Mouse (Mus musculus): ENCODE measurements around the gene Siah3.
"Not testable (repeated sequence)": the region's sequence is repeated elsewhere in the genome, so short reads cannot be mapped to it uniquely, and the experiment has no call there.

Siah3 gene

GRCm38 (mm10) chr14:75455743-75456421 lies at the start of gene Siah3:
TSS of gene Siah3 (plus strand) at chr14:75455982.
- peak; percentile 54 for DNase-seq (ENCODE audit: low read depth, low spot score)

- DNase-seq (ENCODE audit: low read depth, low spot score) = no peak
These were observed 46.0 kb upstream of the Siah3 start for GRCm38 (mm10) chr14:75409772-75410171.

GRCm38 (mm10) chr14:75410392-75410791 lies 45.4 kb upstream of the Siah3 start:
- DNase-seq (ENCODE audit: low read depth, low spot score) = no peak

- no peak for DNase-seq (ENCODE audit: low read depth, low spot score)
These were observed 37.1 kb upstream of the Siah3 start for GRCm38 (mm10) chr14:75418721-75419120.

- DNase-seq (ENCODE audit: low read depth, low spot score) = no peak
These were observed 35.9 kb upstream of the Siah3 start for GRCm38 (mm10) chr14:75419876-75420275.

- DNase-seq (ENCODE audit: low read depth, low spot score) = no peak
These were observed 35.0 kb upstream of the Siah3 start for GRCm38 (mm10) chr14:75420811-75421210.

GRCm38 (mm10) chr14:75431173-75431786 lies 24.5 kb upstream of the Siah3 start:
- DNase-seq (ENCODE audit: low read depth, low spot score) = no peak

- no peak for DNase-seq (ENCODE audit: low read depth, low spot score)
These were observed 22.9 kb upstream of the Siah3 start for GRCm38 (mm10) chr14:75432850-75433249.

- no peak for DNase-seq (ENCODE audit: low read depth, low spot score)
These were observed 21.2 kb upstream of the Siah3 start for GRCm38 (mm10) chr14:75434576-75434975.

GRCm38 (mm10) chr14:75444486-75445105 lies 11.2 kb upstream of the Siah3 start:
- no peak for DNase-seq (ENCODE audit: low read depth, low spot score)

GRCm38 (mm10) chr14:75445281-75445947 lies 10.4 kb upstream of the Siah3 start:
- peak; percentile 88 for DNase-seq (ENCODE audit: low read depth, low spot score)

- no peak for DNase-seq (ENCODE audit: low read depth, low spot score)
These were observed 9.9 kb upstream of the Siah3 start for GRCm38 (mm10) chr14:75445948-75446281.

- not testable (repeated sequence) for DNase-seq (ENCODE audit: low read depth, low spot score)
These were observed 9.5 kb upstream of the Siah3 start for GRCm38 (mm10) chr14:75446314-75446713.

- DNase-seq (ENCODE audit: low read depth, low spot score) = no peak
These were observed 1.9 kb upstream of the Siah3 start for GRCm38 (mm10) chr14:75453906-75454305.

- peak; percentile 67 for DNase-seq (ENCODE audit: low read depth, low spot score)
These were observed 1.1 kb upstream of the Siah3 start for GRCm38 (mm10) chr14:75454716-75455115.

GRCm38 (mm10) chr14:75455361-75455742 lies 430 bp upstream of the Siah3 start:
- no peak for DNase-seq (ENCODE audit: low read depth, low spot score)

GRCm38 (mm10) chr14:75456489-75457220 lies 873 bp downstream of the Siah3 start:
- peak; percentile 47 for DNase-seq (ENCODE audit: low read depth, low spot score)

- no peak for DNase-seq (ENCODE audit: low read depth, low spot score)
These were observed 1.4 kb downstream of the Siah3 start for GRCm38 (mm10) chr14:75457221-75457600.

GRCm38 (mm10) chr14:75459431-75459830 lies 3.6 kb downstream of the Siah3 start:
- no peak for DNase-seq (ENCODE audit: low read depth, low spot score)

GRCm38 (mm10) chr14:75459991-75460390 lies 4.2 kb downstream of the Siah3 start:
- no peak for DNase-seq (ENCODE audit: low read depth, low spot score)

- no peak for DNase-seq (ENCODE audit: low read depth, low spot score)
These were observed 4.7 kb downstream of the Siah3 start for GRCm38 (mm10) chr14:75460436-75460835.

GRCm38 (mm10) chr14:75461770-75462169 lies 6.0 kb downstream of the Siah3 start:
- no peak for DNase-seq (ENCODE audit: low read depth, low spot score)

Measured in mesoderm, embryonic 11.5 days (tissue).